Comparison of ENCODE assay signal across 14 mouse cellular contexts in the genomic region with DNA sequence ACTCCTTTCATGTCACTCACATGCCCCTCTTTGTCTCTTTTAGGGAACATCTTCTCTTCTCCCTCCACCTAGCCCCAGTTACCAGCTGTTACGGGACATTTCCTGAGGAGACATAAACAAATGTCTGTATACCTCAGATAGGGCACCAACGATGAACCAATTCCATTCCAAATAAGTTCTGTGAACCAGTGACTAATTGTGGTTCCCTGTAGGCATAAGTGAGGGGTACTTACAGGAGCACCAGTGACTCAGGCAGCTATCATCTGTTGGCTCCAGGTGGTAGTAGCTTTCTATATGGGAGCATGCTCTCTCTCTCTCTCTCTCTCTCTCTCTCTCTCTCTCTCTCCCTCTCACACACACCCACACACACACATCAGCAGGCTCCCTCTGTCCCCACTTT. TPM values are rescaled to one million over a fixed set of nuclear protein-coding genes. Genes with fewer than 3 reads are reported as not detected.
"Had no signal": no experiment of that assay in that cellular context is flagged by ENCODE, and none has a peak within 500 bp of the region (broad histone marks: within the 10 kb centered on the region; RNA-seq: fewer than 3 reads in every experiment).

No protein-coding gene starts in this region.

- H3K27ac ChIP-seq: limb, embryonic 12.5 days; liver, embryonic 13.5 days; lung, embryonic 15.5 days; midbrain, embryonic 12.5 days; neural tube, embryonic 15.5 days; stomach, postnatal 0 days had no signal

- H3K9ac ChIP-seq: limb, embryonic 12.5 days; liver, embryonic 13.5 days; liver, postnatal 0 days; lung, embryonic 15.5 days; midbrain, embryonic 12.5 days; neural tube, embryonic 15.5 days had no signal

- H3K36me3 ChIP-seq: limb, embryonic 12.5 days; liver, embryonic 13.5 days; lung, embryonic 15.5 days; midbrain, embryonic 12.5 days; neural tube, embryonic 15.5 days had no signal

- H3K27me3 ChIP-seq: lung, embryonic 15.5 days had no signal

- DNase-seq: kidney, adult 8-10 months; kidney, postnatal 25 days; liver; liver, embryonic 13.5 days; liver, postnatal 0 days; thymus, adult 18-20 months; thymus, postnatal 25 days had no signal

- H3K4me3 ChIP-seq: limb, embryonic 12.5 days; liver, embryonic 13.5 days; lung, embryonic 15.5 days; midbrain, embryonic 12.5 days; neural tube, embryonic 15.5 days had no signal

- ATAC-seq: liver, postnatal 0 days; midbrain, embryonic 16.5 days had no signal

- H3K9me3 ChIP-seq: limb, embryonic 12.5 days; liver, embryonic 13.5 days; lung, embryonic 15.5 days; midbrain, embryonic 12.5 days; neural tube, embryonic 15.5 days had no signal

RNA-seq across cellular contexts. Expression of a gene that starts 2.5 kb away (rescaled TPM):
- total RNA-seq: megakaryocyte-erythroid progenitor cell, adult 5-6 weeks had no signal
- polyA plus RNA-seq: liver, embryonic 13.5 days had no signal

RNA-seq across cellular contexts. Expression of a gene that starts 3.2 kb away (rescaled TPM):
- polyA plus RNA-seq: limb, embryonic 12.5 days; liver, embryonic 13.5 days had no signal
